8 mouse cellular contexts compared by ENCODE assay signal in genomic region chr8:11277602-11278051, GRCm38 (mm10). TPM values are rescaled to one million over a fixed set of nuclear protein-coding genes. Genes with fewer than 3 reads are reported as not detected.
DNase-seq lines count a peak whose midpoint lies in the region; ATAC-seq lines count a peak whose summit lies in the region.

No protein-coding gene starts in this region.

- no peak for DNase-seq in kidney, adult 11 months
- DNase-seq in embryo, embryonic 10.5 days (ENCODE audit: low spot score) = no peak
- DNase-seq in cerebellum, adult 11-12 months = no peak
- DNase-seq in cerebellum, adult 8-10 months = no peak

- no peaks in the 10 kb centered on the region; the same call in 1 of the 2 replicates for H3K36me3 ChIP-seq in kidney, embryonic 14.5 days (ENCODE audit: control insufficient read depth, insufficient read depth, low read length)
- H3K36me3 ChIP-seq in heart, embryonic 14.5 days (ENCODE audit: control insufficient read depth, insufficient read depth, low read length) = peaks cover 12% of the 10 kb centered on the region; the same call in 1 of the 2 replicates
- no peaks in the 10 kb centered on the region for H3K36me3 ChIP-seq in lung, embryonic 15.5 days

- no peak for ATAC-seq in kidney, embryonic 14.5 days (ENCODE audit: low FRiP score, low TSS enrichment)
- no peak for ATAC-seq in heart, embryonic 14.5 days (ENCODE audit: insufficient number of reproducible peaks, insufficient read depth, low FRiP score, low read depth)
- ATAC-seq in lung, embryonic 15.5 days (ENCODE audit: borderline replicate concordance, extremely low read depth, low FRiP score, low TSS enrichment) = peak; percentile 60

- peaks cover 43% of the 10 kb centered on the region for H3K4me1 ChIP-seq in kidney, embryonic 14.5 days (ENCODE audit: control insufficient read depth, insufficient read depth, low read length)
- peaks cover 78% of the 10 kb centered on the region for H3K4me1 ChIP-seq in brown adipose tissue, adult 24 weeks (ENCODE audit: control insufficient read depth, insufficient read depth, insufficient read length, low read length)
- H3K4me1 ChIP-seq in heart, embryonic 14.5 days (ENCODE audit: control insufficient read depth in 2 of 2, insufficient read depth in 2 of 2, low read length in 2 of 2) = peaks cover 52 to 76% of the 10 kb centered on the region in 2 experiments
- peaks cover 93% of the 10 kb centered on the region for H3K4me1 ChIP-seq in lung, embryonic 15.5 days

- WGBS in kidney, embryonic 14.5 days = 84% methylated on average over 3 of the region's 3 CpGs
- 79% methylated on average over 3 of the region's 3 CpGs for WGBS in heart, embryonic 14.5 days
- 57% methylated on average over 3 of the region's 3 CpGs for WGBS in lung, embryonic 15.5 days

- no peak overlapping the region for H3K4me3 ChIP-seq in kidney, embryonic 14.5 days (ENCODE audit: low read length)
- H3K4me3 ChIP-seq in brown adipose tissue, adult 24 weeks (ENCODE audit: insufficient read depth, low read depth, low read length) = no peak overlapping the region
- H3K4me3 ChIP-seq in heart, embryonic 14.5 days (ENCODE audit: control insufficient read depth in 1 of 2, insufficient read depth in 1 of 2, low read depth in 1 of 2, low read length in 2 of 2) = no peak overlapping the region
- H3K4me3 ChIP-seq in lung, embryonic 15.5 days = no peak overlapping the region

- H3K9me3 ChIP-seq in kidney, embryonic 14.5 days (ENCODE audit: control insufficient read depth, low read length) = no peaks in the 10 kb centered on the region
- 0 out of 2 replicates have a peak, but pooled peaks cover 4% of the 10 kb centered on the region for H3K9me3 ChIP-seq in heart, embryonic 14.5 days (ENCODE audit: control insufficient read depth, low read length)
- H3K9me3 ChIP-seq in lung, embryonic 15.5 days = no peaks in the 10 kb centered on the region

- 0 out of 2 replicates have a peak overlapping the region, but pooled peaks have one; percentile 43 for H3K27ac ChIP-seq in kidney, embryonic 14.5 days (ENCODE audit: low read depth, low read length)
- H3K27ac ChIP-seq in brown adipose tissue, adult 24 weeks (replicated peaks; ENCODE audit: low read depth, low read length) = peak overlapping the region; percentile 96
- H3K27ac ChIP-seq in heart, embryonic 14.5 days (replicated peaks in 1 of 2; ENCODE audit: control insufficient read depth in 1 of 2, insufficient read depth in 1 of 2, low read depth in 2 of 2, low read length in 2 of 2) = peak overlapping the region; percentile 75 to 81; a peak in 3 of 4 replicates
- H3K27ac ChIP-seq in lung, embryonic 15.5 days = peak overlapping the region; percentile 94

- H3K9ac ChIP-seq in kidney, embryonic 14.5 days (ENCODE audit: low read depth, low read length) = no peak overlapping the region
- H3K9ac ChIP-seq in heart, embryonic 14.5 days (ENCODE audit: low read length) = no peak overlapping the region
- H3K9ac ChIP-seq in lung, embryonic 15.5 days = no peak overlapping the region

- no peak overlapping the region for H3K4me2 ChIP-seq in kidney, embryonic 14.5 days (replicated peaks; ENCODE audit: low read depth, low read length)
- H3K4me2 ChIP-seq in heart, embryonic 14.5 days (ENCODE audit: low read length) = no peak overlapping the region
- H3K4me2 ChIP-seq in lung, embryonic 15.5 days = no peak overlapping the region; the same call in 1 of the 2 replicates

- H3K27me3 ChIP-seq in kidney, embryonic 14.5 days (ENCODE audit: control insufficient read depth, insufficient read depth, low read length) = no peaks in the 10 kb centered on the region
- no peaks in the 10 kb centered on the region for H3K27me3 ChIP-seq in heart, embryonic 14.5 days (ENCODE audit: control insufficient read depth, insufficient read depth, low read length)
- H3K27me3 ChIP-seq in lung, embryonic 15.5 days = no peaks in the 10 kb centered on the region

RNA-seq across cellular contexts. Expression of gene Col4a2, which starts 35.0 kb away (rescaled TPM):
- 45.1 and 82.2 TPM in 2 replicates for polyA plus RNA-seq in kidney, embryonic 14.5 days (2014; fragmentation: Nextera tagmentation; extraction: Ambion mirVana)
- 51.1 and 77.2 TPM in 2 replicates for polyA plus RNA-seq in brown adipose tissue, adult 24 weeks (2012; ENCODE audit: insufficient read depth, insufficient read length, missing spikeins)
- 77.7 and 80.3 TPM in 2 replicates for polyA plus RNA-seq in heart, embryonic 14.5 days (2014; fragmentation: Nextera tagmentation; extraction: Ambion mirVana)
- polyA plus RNA-seq in lung, embryonic 15.5 days (2015; fragmentation: Nextera tagmentation; extraction: Ambion mirVana) = 121 and 126 TPM in 2 replicates

RNA-seq across cellular contexts. Expression of gene Col4a1, which starts 35.0 kb away (rescaled TPM):
- 169 and 322 TPM in 2 replicates for polyA plus RNA-seq in kidney, embryonic 14.5 days (2014; fragmentation: Nextera tagmentation; extraction: Ambion mirVana)
- polyA plus RNA-seq in brown adipose tissue, adult 24 weeks (2012; ENCODE audit: insufficient read depth, insufficient read length, missing spikeins) = 142 and 186 TPM in 2 replicates
- polyA plus RNA-seq in heart, embryonic 14.5 days (2014; fragmentation: Nextera tagmentation; extraction: Ambion mirVana) = 250 and 253 TPM in 2 replicates
- 335 and 360 TPM in 2 replicates for polyA plus RNA-seq in lung, embryonic 15.5 days (2015; fragmentation: Nextera tagmentation; extraction: Ambion mirVana)

Comparison
In these comparisons a context has a peak if more than half of its experiments do, and no peak if none do; other contexts are left out.
1. H3K27ac ChIP-seq: peak in every context shown above with its lines; median percentile 96 in brown adipose tissue, adult 24 weeks; 94 in lung, embryonic 15.5 days; 78 in heart, embryonic 14.5 days; 43 in kidney, embryonic 14.5 days.